Mouse (Mus musculus) urinary bladder, postnatal 10 days (tissue): ENCODE data around the gene Nr2f2.

Source experiments
- DNase-seq: peaks from one replicate; pipeline ENCODE4 v3.0.0; 2022; ENCODE audit warnings: low spot score

Nr2f2 gene

GRCm38 (mm10) chr7:70365941-70366807 lies at the start of gene Nr2f2:
Nr2f2 (minus strand) TSS chr7:70366735.
- DNase-seq, result no peak

GRCm38 (mm10) chr7:70414461-70414860 lies 47.9 kb upstream of the Nr2f2 start:
- no peak for DNase-seq

DNA sequence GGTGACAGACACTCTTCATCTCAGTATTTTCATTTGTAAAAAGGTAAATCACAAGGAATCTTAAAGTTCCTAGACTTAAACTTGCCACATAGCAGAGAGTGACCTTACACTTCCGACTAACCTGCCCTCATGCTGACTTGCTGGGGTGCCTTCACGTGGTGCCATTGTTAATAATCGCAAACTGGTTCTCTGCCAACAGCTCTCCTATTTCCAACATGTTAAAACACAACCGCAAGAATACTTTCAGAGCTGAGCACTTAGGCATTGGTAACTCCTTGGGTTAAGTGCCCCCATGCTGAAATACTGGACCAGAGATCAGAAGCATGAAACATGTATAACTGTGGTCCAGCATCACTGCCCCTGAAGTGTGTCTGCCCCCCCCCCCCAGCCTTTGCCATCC lies 47.1 kb upstream of the Nr2f2 start:
- DNase-seq, result no peak

- DNase-seq, result no peak
These were observed 46.4 kb upstream of the Nr2f2 start for GRCm38 (mm10) chr7:70412900-70413299.

- no peak for DNase-seq
These were observed 43.8 kb upstream of the Nr2f2 start for GRCm38 (mm10) chr7:70410350-70410749.

DNA sequence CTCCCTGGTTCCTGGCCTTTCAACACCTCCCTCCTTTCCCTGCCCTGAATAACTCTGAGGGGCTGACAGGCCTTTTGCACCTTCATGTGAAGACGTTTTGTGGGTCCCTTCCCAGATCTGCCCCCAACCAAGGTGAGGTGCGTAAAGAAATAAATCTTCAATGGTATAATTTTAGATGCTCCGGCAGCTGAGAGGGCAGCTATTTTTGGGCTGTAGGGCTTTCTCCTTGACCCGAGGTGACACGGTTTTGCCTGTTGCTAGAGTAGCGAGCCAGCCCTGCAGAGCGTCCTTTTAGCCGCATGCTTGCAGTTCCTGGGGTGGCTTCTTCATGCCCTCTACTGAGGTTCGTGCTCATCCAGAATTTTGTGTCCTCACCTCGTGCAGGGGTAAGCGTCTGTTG lies 43.4 kb upstream of the Nr2f2 start:
- DNase-seq, result no peak

DNA sequence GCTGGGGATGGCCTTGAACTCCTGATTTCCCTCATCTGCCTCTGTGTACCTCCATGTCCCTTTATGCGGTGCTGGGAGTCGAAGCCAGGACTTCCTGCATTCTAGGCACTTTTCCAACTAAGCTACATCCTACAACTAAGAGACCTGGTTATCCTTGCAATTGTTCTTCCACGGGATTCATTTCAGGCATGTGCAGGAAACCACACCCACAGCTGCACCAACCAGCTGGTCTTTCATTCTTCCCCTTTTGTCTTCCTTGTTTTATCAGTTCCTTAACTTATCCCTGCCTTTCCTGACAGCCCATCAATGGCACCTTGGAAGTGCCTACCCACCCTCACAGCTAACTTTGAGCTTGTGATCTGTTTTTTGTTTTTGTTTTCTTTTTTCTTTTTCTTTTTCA lies 42.3 kb upstream of the Nr2f2 start:
- DNase-seq, result no peak

- no peak for DNase-seq
These were observed 40.6 kb upstream of the Nr2f2 start for GRCm38 (mm10) chr7:70407123-70407522.

DNA sequence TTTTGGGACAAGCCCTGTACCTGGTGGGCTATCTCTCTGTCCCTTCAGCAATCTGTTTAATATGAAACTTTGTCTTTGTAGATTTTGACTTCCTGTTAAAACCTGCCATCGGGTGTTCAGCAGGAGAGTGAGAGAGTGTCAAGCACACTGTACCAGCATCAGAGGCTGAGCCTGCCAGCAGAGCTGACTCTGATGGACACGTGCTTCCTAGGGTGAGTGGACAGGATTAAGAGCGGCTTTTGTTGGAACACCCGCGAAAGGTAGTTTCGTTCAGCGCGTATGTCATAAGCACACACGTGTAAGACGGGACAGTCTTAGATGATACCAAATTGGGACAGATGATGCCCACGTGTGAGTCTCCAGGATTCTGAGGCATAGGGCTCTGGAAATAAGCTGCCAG lies 40.0 kb upstream of the Nr2f2 start:
- DNase-seq, result no peak

DNA sequence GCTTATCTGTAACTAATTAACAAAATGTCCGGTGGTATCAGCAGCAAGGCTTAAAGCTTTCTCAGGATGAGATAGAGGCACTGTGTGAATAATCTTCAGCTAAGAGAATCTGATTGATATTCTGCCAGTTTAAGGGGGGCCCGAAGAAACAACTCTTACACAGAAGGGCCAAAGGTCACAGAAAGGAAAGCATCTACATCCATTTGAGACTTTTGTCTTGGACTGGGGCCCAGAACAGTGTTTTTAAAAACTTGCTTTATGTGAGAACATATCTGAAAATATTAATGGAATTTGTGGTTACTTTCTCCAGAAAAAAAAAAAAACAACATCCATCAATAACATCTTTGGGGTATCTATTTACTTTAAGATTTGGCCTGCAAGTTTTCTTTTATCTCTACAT lies 38.9 kb upstream of the Nr2f2 start:
- no peak for DNase-seq

DNA sequence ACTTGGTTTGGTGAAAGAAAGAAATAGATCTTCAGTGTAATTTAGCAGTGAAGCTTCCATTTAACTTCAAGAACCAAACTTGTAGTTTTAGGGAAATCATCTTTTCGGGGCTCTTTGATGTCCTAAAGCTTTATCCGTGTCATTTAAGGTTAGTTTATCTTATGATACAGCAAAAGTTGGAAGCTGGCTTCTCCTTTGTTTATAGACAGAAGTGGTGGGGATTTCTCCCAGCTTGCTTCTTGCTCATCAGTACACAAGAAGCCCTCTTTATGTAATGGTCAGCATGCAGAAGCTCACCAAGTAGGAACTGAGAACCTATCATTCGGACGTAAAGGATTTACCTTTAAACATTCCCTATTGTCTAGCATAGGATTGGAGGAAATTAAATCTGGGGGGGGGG lies 16.3 kb upstream of the Nr2f2 start:
- DNase-seq, result no peak

- DNase-seq, result no peak
These were observed 15.1 kb upstream of the Nr2f2 start for GRCm38 (mm10) chr7:70381409-70382244.

- no peak for DNase-seq
These were observed 14.4 kb upstream of the Nr2f2 start for GRCm38 (mm10) chr7:70380943-70381342.

DNA sequence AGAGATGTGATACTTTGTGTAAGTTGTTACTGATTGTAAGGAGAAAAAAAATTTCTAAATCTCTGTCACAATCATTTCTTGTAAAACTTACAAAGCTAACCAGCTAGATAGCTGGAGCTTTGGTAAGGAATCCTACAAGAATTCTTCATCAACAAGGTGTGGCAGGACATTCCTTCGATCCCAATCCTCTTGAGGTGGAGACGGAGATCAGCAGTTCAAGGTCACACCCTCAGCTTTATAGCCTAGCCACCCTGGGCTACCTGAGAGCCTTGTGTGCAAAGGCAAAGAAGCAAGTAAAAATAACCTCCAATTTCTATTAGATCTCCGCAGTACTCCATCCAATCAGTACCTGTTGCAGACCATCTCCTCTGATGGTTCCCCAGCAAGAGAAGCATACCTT lies 13.7 kb upstream of the Nr2f2 start:
- no peak for DNase-seq

GRCm38 (mm10) chr7:70370552-70371262 lies 4.2 kb upstream of the Nr2f2 start:
- no peak for DNase-seq

GRCm38 (mm10) chr7:70369731-70370551 lies 3.4 kb upstream of the Nr2f2 start:
- no peak for DNase-seq

- no peak for DNase-seq
These were observed 2.7 kb upstream of the Nr2f2 start for GRCm38 (mm10) chr7:70369061-70369730.

GRCm38 (mm10) chr7:70368751-70369060 lies 2.2 kb upstream of the Nr2f2 start:
- no peak for DNase-seq

GRCm38 (mm10) chr7:70368268-70368655 lies 1.7 kb upstream of the Nr2f2 start:
- no peak for DNase-seq

DNA sequence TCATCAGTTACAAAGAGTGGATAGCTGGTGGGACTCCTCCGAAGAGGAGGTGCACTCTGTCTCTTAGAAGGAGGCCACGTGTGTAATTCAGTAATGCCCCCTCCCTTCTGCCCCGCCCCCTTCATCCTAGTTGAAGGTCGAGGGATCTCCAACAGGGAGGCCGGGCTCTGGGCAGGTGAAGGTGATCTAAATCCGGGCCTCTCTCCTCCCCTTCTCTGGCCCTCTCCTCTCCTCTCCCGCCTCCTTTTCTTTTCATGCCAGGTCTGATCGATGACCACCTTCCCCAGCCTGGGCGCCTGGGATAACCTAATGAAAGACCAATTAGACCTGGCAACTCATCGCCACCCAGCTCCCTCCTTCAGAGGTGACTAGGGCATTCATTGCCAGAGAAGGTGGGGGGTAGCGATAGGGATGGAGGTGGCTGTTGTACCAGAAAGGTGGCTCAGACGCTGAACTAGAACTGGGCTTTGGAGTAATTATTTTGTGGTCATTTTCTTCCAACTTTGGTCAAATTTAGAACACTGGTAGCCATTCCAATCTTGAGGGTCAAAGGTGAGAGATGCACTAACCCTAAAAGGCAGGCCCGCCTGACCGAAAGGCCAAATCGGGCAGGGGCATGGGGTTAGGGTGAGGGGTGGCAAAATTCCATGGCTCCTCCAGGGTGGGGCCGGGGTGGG lies 1.2 kb upstream of the Nr2f2 start:
- DNase-seq, result no peak

DNA sequence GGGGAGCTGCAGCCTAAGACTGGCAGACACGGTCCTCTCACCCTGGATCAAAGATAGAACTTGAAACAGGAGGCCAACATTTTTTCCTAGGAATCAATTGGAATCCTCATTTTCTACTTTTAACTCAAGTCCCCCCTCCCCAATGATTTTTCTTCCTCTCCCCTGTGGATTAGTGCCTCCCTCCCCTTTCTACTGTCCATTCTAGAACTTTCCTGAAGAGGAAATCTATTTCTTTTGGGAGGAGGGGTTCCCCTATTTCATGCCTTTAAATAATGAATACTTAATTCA lies 217 bp upstream of the Nr2f2 start:
- DNase-seq, result no peak
